Mouse (Mus musculus) layer of hippocampus, postnatal 36 days (tissue): ENCODE data around the gene Sgo2a. TPM values are rescaled to one million over a fixed set of nuclear protein-coding genes. Genes with fewer than 3 reads are reported as not detected.
"Not testable (repeated sequence)": the region's sequence is repeated elsewhere in the genome, so short reads cannot be mapped to it uniquely, and the experiment has no call there.

ENCODE experiments used
- DNase-seq, 2 experiments: peaks; one replicate each; pipeline ENCODE4 v3.0.0; 2022
- total RNA-seq, 2 experiments: library from RNA; stranded (reverse); gene quantifications; 2 replicates each; pipeline ENCODE4 v1.2.3; 2021

Gene Sgo2a
- total RNA-seq, 2 experiments from 2014 or later = 0.50 to 0.58 TPM

GRCm38 (mm10) chr1:58031160-58031769, 35.5 kb downstream of the Sgo2a start:
- peak; percentile 23 to 27 for DNase-seq

GRCm38 (mm10) chr1:58037306-58037705, 41.5 kb downstream of the Sgo2a start:
- not testable (repeated sequence) for DNase-seq

GRCm38 (mm10) chr1:58045076-58045475, 49.3 kb downstream of the Sgo2a start:
- no peak for DNase-seq

- DNase-seq = peak; percentile 24
Measured at GRCm38 (mm10) chr1:58045546-58045945, 49.8 kb downstream of the Sgo2a start.

GRCm38 (mm10) chr1:58046721-58047290, 51.0 kb downstream of the Sgo2a start:
- DNase-seq = no peak

- no peak for DNase-seq
Measured at GRCm38 (mm10) chr1:58049126-58049525, 53.4 kb downstream of the Sgo2a start.

GRCm38 (mm10) chr1:58055598-58055997, 59.8 kb downstream of the Sgo2a start:
- no peak for DNase-seq

- DNase-seq = no peak
Measured at GRCm38 (mm10) chr1:58056074-58056807, 60.5 kb downstream of the Sgo2a start.

- DNase-seq = no peak
Measured at GRCm38 (mm10) chr1:58056939-58057338, 61.2 kb downstream of the Sgo2a start.

- no peak for DNase-seq
Measured at GRCm38 (mm10) chr1:58058846-58059245, 63.1 kb downstream of the Sgo2a start.

GRCm38 (mm10) chr1:58062131-58062530, 66.4 kb downstream of the Sgo2a start:
- no peak for DNase-seq

GRCm38 (mm10) chr1:58065151-58065550, 69.4 kb downstream of the Sgo2a start:
- DNase-seq = no peak

- no peak for DNase-seq
Measured at GRCm38 (mm10) chr1:58065606-58066005, 69.8 kb downstream of the Sgo2a start.

- no peak for DNase-seq
Measured at GRCm38 (mm10) chr1:58069181-58069580, 73.4 kb downstream of the Sgo2a start.

GRCm38 (mm10) chr1:58070091-58070490, 74.3 kb downstream of the Sgo2a start:
- DNase-seq = no peak

GRCm38 (mm10) chr1:58071006-58071405, 75.2 kb downstream of the Sgo2a start:
- DNase-seq = no peak

- no peak for DNase-seq
Measured at GRCm38 (mm10) chr1:58071509-58071908, 75.7 kb downstream of the Sgo2a start.

GRCm38 (mm10) chr1:58072416-58072815, 76.6 kb downstream of the Sgo2a start:
- DNase-seq = no peak

- DNase-seq = no peak
Measured at GRCm38 (mm10) chr1:58072991-58073730, 77.4 kb downstream of the Sgo2a start.

- no peak for DNase-seq
Measured at GRCm38 (mm10) chr1:58074266-58074665, 78.5 kb downstream of the Sgo2a start.
